Mouse (Mus musculus) kidney, postnatal 36 days (tissue): Measurements from ENCODE around the gene Efna5.

Experiments
- DNase-seq, 2 experiments: peaks; one replicate each; pipeline ENCODE4 v3.0.0; 2021 to 2022; ENCODE audit warnings: mixed read lengths in 2 of 2

The Efna5 gene

GRCm38 (mm10) chr17:62881176-62881790 is at the start of gene Efna5:
TSS of gene Efna5 (minus strand) at chr17:62881317.
- peak in 1 of 2 experiments; percentile 42 for DNase-seq

- DNase-seq = no peak
These were observed 34.2 kb upstream of the Efna5 start for GRCm38 (mm10) chr17:62915304-62915703.

- DNase-seq = no peak
These were observed 24.8 kb upstream of the Efna5 start for GRCm38 (mm10) chr17:62905692-62906445.

- DNase-seq = no peak
These were observed 17.9 kb upstream of the Efna5 start for GRCm38 (mm10) chr17:62899066-62899465.

- DNase-seq = no peak
These were observed 8.9 kb upstream of the Efna5 start for GRCm38 (mm10) chr17:62889991-62890390.

GRCm38 (mm10) chr17:62884129-62884506 is 3.0 kb upstream of the Efna5 start:
- DNase-seq = peak; percentile 54 to 83

GRCm38 (mm10) chr17:62883476-62884128 is 2.5 kb upstream of the Efna5 start:
- DNase-seq = peak in 1 of 2 experiments; percentile 16

- DNase-seq = peak; percentile 73 to 74
These were observed 1.8 kb upstream of the Efna5 start for GRCm38 (mm10) chr17:62882726-62883475.

- DNase-seq = peak; percentile 21 to 48
These were observed 941 bp upstream of the Efna5 start for GRCm38 (mm10) chr17:62881791-62882725.

GRCm38 (mm10) chr17:62880311-62881175 is 574 bp downstream of the Efna5 start:
- peak; percentile 28 to 60 for DNase-seq

- peak in 1 of 2 experiments; percentile 42 for DNase-seq
These were observed 1.4 kb downstream of the Efna5 start for GRCm38 (mm10) chr17:62879526-62880310.

GRCm38 (mm10) chr17:62875727-62876126 is 5.4 kb downstream of the Efna5 start:
- DNase-seq = no peak

- DNase-seq = no peak
These were observed 9.2 kb downstream of the Efna5 start for GRCm38 (mm10) chr17:62871928-62872327.

GRCm38 (mm10) chr17:62871191-62871590 is 9.9 kb downstream of the Efna5 start:
- no peak for DNase-seq

GRCm38 (mm10) chr17:62870446-62870845 is 10.7 kb downstream of the Efna5 start:
- no peak for DNase-seq

- DNase-seq = no peak
These were observed 16.2 kb downstream of the Efna5 start for GRCm38 (mm10) chr17:62864966-62865365.

- DNase-seq = no peak
These were observed 18.1 kb downstream of the Efna5 start for GRCm38 (mm10) chr17:62863004-62863403.

- no peak for DNase-seq
These were observed 18.7 kb downstream of the Efna5 start for GRCm38 (mm10) chr17:62862298-62862999.

- no peak for DNase-seq
These were observed 23.8 kb downstream of the Efna5 start for GRCm38 (mm10) chr17:62857275-62857674.
